ENCODE assay signal across 9 mouse cellular contexts in the genomic region with DNA sequence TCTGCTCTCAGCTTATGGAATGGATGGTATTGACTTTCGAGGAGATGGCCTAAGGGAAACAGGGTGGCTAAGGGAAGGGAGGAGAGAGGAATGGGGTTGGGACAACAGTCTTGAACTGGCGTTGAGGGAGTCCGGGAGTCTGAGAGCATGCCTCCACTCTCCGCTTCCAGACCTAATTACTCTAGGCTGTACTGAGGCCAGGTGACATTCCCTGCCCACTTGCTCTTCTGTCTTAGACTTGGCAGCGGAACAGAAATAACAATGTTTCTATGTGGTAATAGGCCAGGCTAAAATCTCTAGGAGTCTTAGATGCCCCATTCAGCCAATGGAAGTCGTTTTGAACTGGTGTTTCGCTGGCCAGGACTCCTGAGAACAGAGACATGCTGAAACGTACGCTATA. TPM values are rescaled to one million over a fixed set of nuclear protein-coding genes. Genes with fewer than 3 reads are reported as not detected.
DNase-seq lines count a peak whose midpoint lies in the region; ATAC-seq and TF ChIP-seq lines count a peak whose summit lies in the region.
"Had no signal": no experiment of that assay in that cellular context is flagged by ENCODE, and none has a peak within 500 bp of the region (broad histone marks: within the 10 kb centered on the region; RNA-seq: fewer than 3 reads in every experiment).

No protein-coding gene starts in this region.

- no peaks in the 10 kb centered on the region for H3K9me3 ChIP-seq in CH12.LX (replicated peaks; ENCODE audit: low read length)
- H3K9me3 ChIP-seq in forebrain, embryonic 16.5 days (ENCODE audit: control insufficient read depth, low read length), result no peaks in the 10 kb centered on the region
- H3K9me3 ChIP-seq in liver, embryonic 15.5 days (replicated peaks), result no peaks in the 10 kb centered on the region

- H3K36me3 ChIP-seq in CH12.LX (replicated peaks in 1 of 2; ENCODE audit: control insufficient read depth in 1 of 2, insufficient read depth in 1 of 2, low read length in 1 of 2), result peaks cover 5 to 21% of the 10 kb centered on the region in 2 experiments
- H3K36me3 ChIP-seq in forebrain, embryonic 16.5 days (ENCODE audit: control insufficient read depth, insufficient read depth), result peaks cover 2% of the 10 kb centered on the region; the same call in 1 of the 2 replicates
- peaks cover 1% of the 10 kb centered on the region; the same call in 1 of the 2 replicates for H3K36me3 ChIP-seq in liver, embryonic 15.5 days (replicated peaks)

- TF ChIP-seq POLR2A in CH12.LX (IDR thresholded peaks at IDR 0.05; ENCODE audit: low read depth, low read length), result no peak

- H3K4me2 ChIP-seq in CH12.LX (ENCODE audit: insufficient read depth, low read depth, poor library complexity, severe bottlenecking), result peak overlapping the region; percentile 84
- peak overlapping the region; percentile 86 for H3K4me2 ChIP-seq in forebrain, embryonic 16.5 days (ENCODE audit: low read length)
- peak overlapping the region; percentile 91 for H3K4me2 ChIP-seq in liver, embryonic 15.5 days

- ATAC-seq in forebrain, embryonic 16.5 days, result no peak
- no peak for ATAC-seq in liver, embryonic 15.5 days (ENCODE audit: insufficient read depth)

- TF ChIP-seq EP300 in CH12.LX (IDR thresholded peaks at IDR 0.05; ENCODE audit: low read length), result no peak

- in situ Hi-C loops in CH12.LX (cut with MboI; ENCODE audit: low pct_ligation_motif_present, low pct_unique_long_range_greater_than_20kb, low sequenced_read_pairs), result no loop called here

- DNase-seq in heart, adult 11 months, result peak; percentile 87
- no peak for DNase-seq in heart, postnatal 14 days
- no peak for DNase-seq in CH12.LX (ENCODE audit: extremely low read depth)
- DNase-seq in gastrocnemius, postnatal 36 days, result no peak
- DNase-seq in urinary bladder, postnatal 36 days (ENCODE audit: low spot score in 2 of 2), result no peak
- DNase-seq in spleen, postnatal 10 days (ENCODE audit: low spot score in 2 of 2), result no peak
- DNase-seq: spleen, adult 18-20 months had no signal

- H3K27ac ChIP-seq in CH12.LX (ENCODE audit: insufficient read depth, low read depth), result no peak overlapping the region
- no peak overlapping the region for H3K27ac ChIP-seq in forebrain, embryonic 16.5 days (ENCODE audit: low read length)
- peak overlapping the region; percentile 48 for H3K27ac ChIP-seq in liver, embryonic 15.5 days (replicated peaks)

- peak overlapping the region; percentile 58; the same call in 1 of the 2 replicates for H3K9ac ChIP-seq in CH12.LX (ENCODE audit: insufficient read depth, low read depth)
- 0 out of 2 replicates have a peak overlapping the region, but pooled peaks have one; percentile 86 for H3K9ac ChIP-seq in forebrain, embryonic 16.5 days (replicated peaks; ENCODE audit: low read depth, low read length)
- 0 out of 2 replicates have a peak overlapping the region, but pooled peaks have one; percentile 65 for H3K9ac ChIP-seq in liver, embryonic 15.5 days

- peaks cover 12 to 36% of the 10 kb centered on the region in 2 experiments; a peak in 3 of 4 replicates for H3K4me1 ChIP-seq in CH12.LX (ENCODE audit: control insufficient read depth in 1 of 2, insufficient read depth in 2 of 2)
- peaks cover 14% of the 10 kb centered on the region for H3K4me1 ChIP-seq in forebrain, embryonic 16.5 days (replicated peaks; ENCODE audit: control insufficient read depth, insufficient read depth, low read length)
- peaks cover 34% of the 10 kb centered on the region for H3K4me1 ChIP-seq in liver, embryonic 15.5 days (replicated peaks)

- 73% methylated on average over 9 of the region's 9 CpGs for WGBS in forebrain, embryonic 16.5 days
- 64% methylated on average over 9 of the region's 9 CpGs for WGBS in liver, embryonic 15.5 days (ENCODE audit: insufficient replicate concordance)

- H3K79me2 ChIP-seq in CH12.LX (replicated peaks; ENCODE audit: control insufficient read depth, extremely low read depth, insufficient read depth, poor library complexity, severe bottlenecking), result no peaks in the 10 kb centered on the region

- dilution Hi-C loops in CH12.LX (cut with MboI; ENCODE audit: extremely low pct_ligation_motif_present, extremely low pct_unique_long_range_greater_than_20kb, low sequenced_read_pairs), result no loop called here

- H3K27me3 ChIP-seq in CH12.LX (replicated peaks), result no peaks in the 10 kb centered on the region
- H3K27me3 ChIP-seq in forebrain, embryonic 16.5 days (replicated peaks; ENCODE audit: control insufficient read depth, insufficient read depth, low read length), result no peaks in the 10 kb centered on the region
- H3K27me3 ChIP-seq in liver, embryonic 15.5 days, result no peaks in the 10 kb centered on the region

- peak overlapping the region; percentile 74 to 92 (median 88) for H3K4me3 ChIP-seq in CH12.LX (replicated peaks in 1 of 3; ENCODE audit: low read depth in 2 of 3, low read length in 2 of 3, poor library complexity in 1 of 3)
- H3K4me3 ChIP-seq in forebrain, embryonic 16.5 days (replicated peaks; ENCODE audit: low read length), result peak overlapping the region; percentile 97
- H3K4me3 ChIP-seq in liver, embryonic 15.5 days (replicated peaks), result peak overlapping the region; percentile 70

- intact Hi-C loops in heart, postnatal 14 days (cut with DNase I), result no loop called here
- intact Hi-C loops in gastrocnemius, postnatal 36 days (cut with DNase I), result no loop called here

- TF ChIP-seq CTCF in CH12.LX (conservative IDR thresholded peaks at IDR 0.05 in 1 of 2, IDR thresholded peaks at IDR 0.05 in 1 of 2; ENCODE audit: low read depth in 2 of 2, low read length in 2 of 2), result no peak

- TF ChIP-seq RAD21 in CH12.LX (IDR thresholded peaks at IDR 0.05; ENCODE audit: low read depth, low read length), result no peak

TF ChIP-seq in CH12.LX, 34 proteins besides CTCF, POLR2A, EP300 and RAD21 (continues in another document):
- no peak for TF ChIP-seq CHD1 (IDR thresholded peaks at IDR 0.05; ENCODE audit: low read depth, low read length)
- no peak for TF ChIP-seq IRF4 (IDR thresholded peaks at IDR 0.05; ENCODE audit: low read depth, low read length)
- TF ChIP-seq TCF12 (IDR thresholded peaks at IDR 0.05; ENCODE audit: low read depth, low read length), result no peak
- no peak for TF ChIP-seq JUN (IDR thresholded peaks at IDR 0.05; ENCODE audit: insufficient read depth, low read depth, low read length)
- no peak for TF ChIP-seq RCOR1 (conservative IDR thresholded peaks at IDR 0.05; ENCODE audit: low read depth, low read length)
- TF ChIP-seq MXI1 (IDR thresholded peaks at IDR 0.05; ENCODE audit: low read depth, low read length), result no peak
- TF ChIP-seq ZMIZ1 (IDR thresholded peaks at IDR 0.05; ENCODE audit: low read depth, low read length), result no peak
- TF ChIP-seq JUND (conservative IDR thresholded peaks at IDR 0.05; ENCODE audit: low read depth, low read length), result no peak
- TF ChIP-seq MEF2A (IDR thresholded peaks at IDR 0.05; ENCODE audit: borderline replicate concordance, low read depth, low read length), result no peak
- no peak for TF ChIP-seq KAT2A (IDR thresholded peaks at IDR 0.05; ENCODE audit: insufficient replicate concordance, low read length)
- TF ChIP-seq ZNF384 (IDR thresholded peaks at IDR 0.05; ENCODE audit: low read depth, low read length), result no peak
- no peak for TF ChIP-seq HCFC1 (IDR thresholded peaks at IDR 0.05; ENCODE audit: low read depth, low read length)
- TF ChIP-seq ETS1 (conservative IDR thresholded peaks at IDR 0.05; ENCODE audit: low read depth, low read length), result no peak
- TF ChIP-seq SMC3 (IDR thresholded peaks at IDR 0.05; ENCODE audit: low read depth, low read length), result no peak

RNA-seq across cellular contexts. Expression of a gene that starts 0.8 kb away (rescaled TPM):
- total RNA-seq in heart, postnatal 14 days (2021), result 1 to 10 TPM; 5.5 to 8.1 TPM
- total RNA-seq in CH12.LX (2012; rRNA removed) (6.3 and 7.0 TPM in 2 replicates), CH12.LX (2014; rRNA removed) (6.3 and 6.9 TPM in 2 replicates)
- polyA plus RNA-seq in CH12.LX (2012; ENCODE audit: insufficient read length, low read depth), result 7.0 and 8.0 TPM in 2 replicates
- polyA plus RNA-seq in forebrain, embryonic 16.5 days (2015; fragmentation: Nextera tagmentation; extraction: Ambion mirVana), result 18.2 and 20.6 TPM in 2 replicates
- polyA plus RNA-seq in liver, embryonic 15.5 days (2015; fragmentation: Nextera tagmentation; extraction: Ambion mirVana), result 7.8 and 8.7 TPM in 2 replicates
- total RNA-seq in gastrocnemius, postnatal 36 days (2021), result 1 to 10 TPM; 2.8 to 3.0 TPM

RNA-seq across cellular contexts. Expression of a gene that starts 14.3 kb away (rescaled TPM):
- 1 to 10 TPM in 1 of 2 experiments, under 1 TPM in 1; 0.45 to 1.0 TPM for total RNA-seq in heart, postnatal 14 days (2021)
- total RNA-seq in CH12.LX (2012; rRNA removed), result 0.21 and 0.30 TPM in 2 replicates
- total RNA-seq in CH12.LX (2014; rRNA removed), result not detected in 2 replicates
- 0.24 and 0.37 TPM in 2 replicates for polyA plus RNA-seq in CH12.LX (2012; ENCODE audit: insufficient read length, low read depth)
- polyA plus RNA-seq in forebrain, embryonic 16.5 days (2015; fragmentation: Nextera tagmentation; extraction: Ambion mirVana), result 0.37 and 0.42 TPM in 2 replicates
- 13.3 and 17.0 TPM in 2 replicates for polyA plus RNA-seq in liver, embryonic 15.5 days (2015; fragmentation: Nextera tagmentation; extraction: Ambion mirVana)
- under 1 TPM in 1 of 2 experiments, not detected in 1; 0.26 TPM for total RNA-seq in gastrocnemius, postnatal 36 days (2021)

RNA-seq across cellular contexts. Expression of a gene that starts 17.6 kb away (rescaled TPM):
- 10 to 100 TPM; 12.2 to 13.8 TPM for total RNA-seq in heart, postnatal 14 days (2021)
- total RNA-seq in CH12.LX (2012; rRNA removed) (24.2 and 27.8 TPM in 2 replicates), CH12.LX (2014; rRNA removed) (29.5 and 32.6 TPM in 2 replicates)
- 61.8 and 67.1 TPM in 2 replicates for polyA plus RNA-seq in CH12.LX (2012; ENCODE audit: insufficient read length, low read depth)
- 49.3 and 58.4 TPM in 2 replicates for polyA plus RNA-seq in forebrain, embryonic 16.5 days (2015; fragmentation: Nextera tagmentation; extraction: Ambion mirVana)
- polyA plus RNA-seq in liver, embryonic 15.5 days (2015; fragmentation: Nextera tagmentation; extraction: Ambion mirVana), result 5.1 and 6.0 TPM in 2 replicates
- total RNA-seq in gastrocnemius, postnatal 36 days (2021), result 10 to 100 TPM in 1 of 2 experiments, 1 to 10 TPM in 1; 5.9 to 10.1 TPM

RNA-seq across cellular contexts. Expression of a gene that starts 59.7 kb away (rescaled TPM):
- 10 to 100 TPM; 11.4 TPM for total RNA-seq in heart, postnatal 14 days (2021)
- 38.7 and 44.1 TPM in 2 replicates for total RNA-seq in CH12.LX (2012; rRNA removed)
- 65.1 and 79.5 TPM in 2 replicates for total RNA-seq in CH12.LX (2014; rRNA removed)
- 60.0 and 62.5 TPM in 2 replicates for polyA plus RNA-seq in CH12.LX (2012; ENCODE audit: insufficient read length, low read depth)
- 37.7 and 40.8 TPM in 2 replicates for polyA plus RNA-seq in forebrain, embryonic 16.5 days (2015; fragmentation: Nextera tagmentation; extraction: Ambion mirVana)
- polyA plus RNA-seq in liver, embryonic 15.5 days (2015; fragmentation: Nextera tagmentation; extraction: Ambion mirVana), result 11.0 and 11.4 TPM in 2 replicates
- total RNA-seq in gastrocnemius, postnatal 36 days (2021), result 1 to 10 TPM; 7.2 to 8.1 TPM

RNA-seq across cellular contexts. Expression of a gene that starts 59.7 kb away (rescaled TPM):
- total RNA-seq in heart, postnatal 14 days (2021), result 10 to 100 TPM; 18.7 to 20.4 TPM
- total RNA-seq in CH12.LX (2012; rRNA removed) (83.7 and 87.3 TPM in 2 replicates), CH12.LX (2014; rRNA removed) (69.5 and 73.9 TPM in 2 replicates)
- polyA plus RNA-seq in CH12.LX (2012; ENCODE audit: insufficient read length, low read depth), result 48.4 and 56.5 TPM in 2 replicates
- 53.0 and 55.3 TPM in 2 replicates for polyA plus RNA-seq in forebrain, embryonic 16.5 days (2015; fragmentation: Nextera tagmentation; extraction: Ambion mirVana)
- 20.1 and 21.8 TPM in 2 replicates for polyA plus RNA-seq in liver, embryonic 15.5 days (2015; fragmentation: Nextera tagmentation; extraction: Ambion mirVana)
- total RNA-seq in gastrocnemius, postnatal 36 days (2021), result 10 to 100 TPM; 25.4 to 25.5 TPM
